Mouse (Mus musculus) kidney, adult 9 months (tissue): Measurements from ENCODE around the gene Hmgcll1.
A peak's percentile ranks its signal among the peaks of the same experiment; 100 is the strongest.

Experiments
- DNase-seq: peaks from one replicate; pipeline ENCODE4 v3.0.0; 2022

The Hmgcll1 gene

GRCm38 (mm10) chr9:76014631-76015531, at the start of gene Hmgcll1:
Hmgcll1 (plus strand) TSS chr9:76014855.
- no peak for DNase-seq

DNA sequence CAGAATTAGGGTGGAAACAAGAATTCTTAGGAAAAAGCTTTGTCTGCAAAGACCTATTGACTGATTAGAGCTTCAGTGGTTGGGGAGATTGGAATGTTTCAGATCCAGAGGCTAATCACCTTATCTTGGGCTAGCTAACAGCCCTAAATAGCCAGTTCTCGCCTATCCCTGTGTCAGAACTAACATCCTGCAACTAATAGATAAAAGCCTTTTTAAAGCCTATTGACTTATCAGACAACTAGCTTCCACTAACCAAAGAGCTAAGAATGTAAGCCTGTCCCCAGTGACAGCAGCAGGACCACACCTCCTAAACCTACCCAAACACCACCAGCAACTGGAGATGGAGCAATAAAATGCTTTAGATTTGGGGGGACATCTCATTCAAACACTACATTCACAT, 34.6 kb upstream of the Hmgcll1 start:
- DNase-seq = no peak

- DNase-seq = no peak
These were observed 33.5 kb upstream of the Hmgcll1 start for GRCm38 (mm10) chr9:75981139-75981538.

DNA sequence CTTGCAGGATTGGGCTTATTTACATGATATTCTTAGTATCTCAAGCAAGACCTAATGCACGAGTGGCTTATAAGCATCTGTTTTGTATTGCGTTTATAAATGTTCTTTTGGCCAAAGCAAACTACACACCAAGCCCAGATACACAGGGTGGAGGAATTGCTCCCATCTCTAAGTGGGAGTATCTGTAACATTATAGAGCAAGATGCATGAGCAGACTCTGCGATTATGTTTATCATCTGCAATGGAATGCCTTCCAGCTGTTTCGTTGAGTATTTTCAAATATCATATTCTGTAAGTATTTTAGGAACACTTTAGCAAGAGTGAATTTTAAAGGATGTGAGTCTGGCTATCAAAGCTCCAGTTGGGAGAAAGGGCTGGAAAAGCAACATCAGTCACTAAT, 25.2 kb upstream of the Hmgcll1 start:
- DNase-seq = no peak

DNA sequence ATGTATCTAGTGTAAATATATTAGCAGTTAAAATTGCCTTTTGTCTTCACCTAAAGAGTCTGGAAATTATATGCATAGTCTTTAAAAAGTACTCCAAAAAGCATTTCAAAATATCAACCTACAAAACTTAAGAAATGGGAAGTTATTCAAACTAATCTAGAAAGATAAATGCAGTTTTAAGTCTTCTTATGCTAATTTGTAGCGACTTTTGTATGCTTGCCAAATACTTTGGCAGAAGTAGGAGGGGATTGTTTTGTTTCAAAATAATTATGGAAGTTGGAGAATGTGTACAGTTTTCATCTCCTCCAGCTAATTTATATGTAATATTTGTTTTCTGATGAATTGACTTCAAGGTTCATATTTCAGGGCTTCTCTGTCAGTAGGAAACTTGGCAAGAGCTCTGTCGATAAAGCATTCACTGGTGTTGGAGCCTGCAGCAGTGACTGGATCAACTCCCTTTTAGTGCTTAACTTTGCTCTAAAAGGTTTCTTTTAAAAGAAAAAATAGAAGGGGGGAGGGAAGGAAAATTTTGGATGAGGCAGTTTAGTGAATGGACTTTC, 15.8 kb upstream of the Hmgcll1 start:
- DNase-seq = no peak

DNA sequence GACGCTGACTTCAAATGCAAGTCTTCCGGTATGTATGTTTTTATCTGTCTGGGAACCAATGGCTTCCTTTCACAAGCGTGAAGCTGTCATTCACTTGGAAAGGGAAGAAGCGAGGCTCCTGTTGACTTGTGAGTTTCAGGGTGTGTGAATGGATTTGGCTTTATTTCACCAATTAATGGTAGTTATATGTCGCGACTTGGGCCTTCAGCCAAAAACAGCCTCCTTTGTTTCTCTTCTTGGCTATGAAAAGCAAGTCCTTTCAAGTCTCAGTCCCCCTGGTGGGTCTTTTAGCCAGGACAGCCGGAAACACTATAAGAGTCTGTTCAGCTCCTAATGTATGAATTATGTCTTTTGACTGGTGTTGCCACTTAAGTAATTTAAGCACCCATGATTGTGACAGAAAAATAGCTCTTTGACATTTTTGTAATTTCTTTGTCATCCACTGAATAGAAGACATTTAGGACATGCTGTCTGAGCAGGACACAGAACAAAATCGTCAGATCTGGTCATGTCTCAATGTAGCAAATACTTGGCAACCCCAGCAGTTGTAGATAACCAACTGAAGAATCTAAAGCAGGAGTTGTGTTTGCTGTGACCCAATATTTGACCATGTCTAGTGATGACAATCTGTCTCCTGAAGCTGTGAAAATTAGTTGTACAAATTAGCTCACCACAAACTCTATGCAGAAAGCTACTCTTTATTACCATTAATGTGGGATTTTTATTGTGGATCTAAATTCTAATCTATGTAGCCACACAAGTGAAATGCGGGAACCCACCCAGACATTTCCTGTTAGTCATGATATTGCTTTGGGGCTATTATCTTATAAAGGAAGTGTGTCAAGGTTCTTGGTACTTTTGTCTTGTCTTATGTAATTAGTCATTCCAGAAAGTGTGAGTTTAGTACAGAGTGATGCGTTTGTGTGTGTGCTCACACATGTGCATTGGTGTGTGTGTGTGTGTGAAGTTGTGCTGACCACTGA, 13.5 kb upstream of the Hmgcll1 start:
- DNase-seq = no peak

GRCm38 (mm10) chr9:76003066-76003465, 11.6 kb upstream of the Hmgcll1 start:
- DNase-seq = no peak

- no peak for DNase-seq
These were observed 11.0 kb upstream of the Hmgcll1 start for GRCm38 (mm10) chr9:76003637-76004036.

DNA sequence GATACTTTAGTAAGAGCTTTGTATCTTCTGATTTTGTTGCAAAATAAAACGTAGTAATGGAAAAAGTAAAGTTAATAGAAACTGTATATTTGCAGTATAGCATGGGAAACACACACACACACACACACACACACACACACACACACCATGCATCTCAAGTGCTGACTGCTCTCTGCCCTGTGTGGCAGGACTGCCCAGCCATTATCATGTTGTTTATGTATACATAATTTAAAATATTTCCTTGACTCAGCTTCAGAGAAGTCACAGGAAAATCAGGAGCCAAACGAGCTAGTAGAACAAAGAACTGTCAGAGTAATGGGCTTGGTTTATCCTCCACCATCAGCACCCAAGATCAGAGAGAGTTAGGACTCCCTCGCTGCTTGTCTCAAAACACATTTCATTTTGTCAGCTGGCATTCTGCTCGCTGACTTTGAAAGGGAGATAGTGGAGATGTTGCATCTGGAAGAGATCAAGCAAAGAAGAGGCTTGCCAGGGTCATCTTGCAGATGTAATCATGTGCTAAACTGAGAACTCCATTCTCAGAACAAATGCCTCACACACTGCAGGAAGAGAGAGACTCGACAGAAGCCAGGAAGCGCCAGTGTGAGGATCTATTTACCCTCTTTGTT, 7.2 kb upstream of the Hmgcll1 start:
- no peak for DNase-seq

GRCm38 (mm10) chr9:76013789-76014188, 866 bp upstream of the Hmgcll1 start:
- DNase-seq = no peak

DNA sequence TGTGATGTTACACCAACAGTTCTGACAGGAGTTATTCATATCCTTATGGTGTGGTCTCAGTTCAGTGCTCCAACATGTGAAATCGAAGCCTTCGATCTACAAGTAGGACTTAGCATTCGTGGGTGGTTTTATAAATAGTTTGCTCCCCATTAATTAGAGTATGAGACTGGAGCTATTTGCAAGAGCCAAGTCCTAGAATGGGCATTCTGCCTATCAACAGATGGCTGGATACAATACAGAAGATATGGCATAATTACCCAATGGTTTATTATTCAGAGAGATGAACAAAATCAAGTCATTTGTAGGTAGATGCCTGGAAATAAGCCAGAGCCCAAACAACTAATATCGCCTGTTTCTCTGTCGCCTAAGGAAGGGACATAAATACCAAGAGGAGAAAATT, 1.3 kb downstream of the Hmgcll1 start:
- DNase-seq = no peak

DNA sequence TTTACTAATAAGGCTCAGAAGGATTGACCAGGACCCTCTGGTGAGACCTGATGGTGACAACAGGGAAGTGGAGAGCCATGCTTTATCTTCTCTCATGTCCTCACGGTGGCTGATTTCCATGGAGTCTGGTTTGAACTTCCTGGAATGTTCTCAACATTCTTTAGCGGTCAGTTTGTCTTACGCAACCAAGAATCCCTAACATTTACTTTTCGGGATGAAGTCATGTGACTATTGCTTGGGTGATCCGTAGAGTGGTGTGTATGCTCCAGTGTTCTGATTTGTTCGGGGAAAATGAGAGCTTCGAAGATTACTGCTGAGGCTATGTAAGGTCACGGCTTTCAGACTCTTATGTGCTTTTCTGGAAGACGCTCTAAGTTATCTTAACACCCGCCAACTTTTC, 1.9 kb downstream of the Hmgcll1 start:
- DNase-seq = no peak

GRCm38 (mm10) chr9:76023551-76023973, 8.9 kb downstream of the Hmgcll1 start:
- no peak for DNase-seq

GRCm38 (mm10) chr9:76024277-76025246, 9.9 kb downstream of the Hmgcll1 start:
- DNase-seq = no peak

DNA sequence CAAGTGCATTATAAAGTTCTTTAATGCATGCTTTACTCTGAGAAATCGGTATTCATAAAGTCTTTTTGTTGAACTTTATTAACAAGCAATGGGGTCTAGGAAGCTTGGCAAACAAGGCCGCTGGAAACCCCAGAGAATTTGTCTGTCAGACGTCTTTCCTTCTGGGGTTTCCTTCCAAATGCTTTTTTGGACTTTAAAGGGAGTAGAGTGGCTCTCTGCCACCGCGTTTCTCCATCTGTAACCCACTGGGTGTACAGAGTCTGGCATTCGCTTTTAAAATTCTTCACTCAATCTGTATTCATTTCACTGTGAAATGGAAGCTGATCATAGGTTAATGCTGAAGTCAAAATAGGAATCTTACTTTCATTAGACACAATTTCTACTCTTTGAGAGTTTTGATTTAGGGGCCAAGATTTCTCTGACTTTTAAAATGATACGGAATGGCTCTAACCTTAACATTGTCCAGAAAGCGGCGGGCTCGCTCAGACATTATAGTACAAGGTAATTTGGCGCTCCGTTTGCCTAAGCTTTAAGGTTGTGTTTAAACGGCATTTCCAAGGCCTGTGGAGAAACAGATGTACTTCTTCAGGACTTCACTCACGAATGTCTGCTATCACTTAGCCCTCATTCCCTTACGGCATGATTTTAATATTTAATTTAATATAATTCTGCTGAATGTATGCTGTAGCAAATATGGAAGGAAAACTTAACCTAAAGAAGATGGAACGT, 15.0 kb downstream of the Hmgcll1 start:
- no peak for DNase-seq

GRCm38 (mm10) chr9:76035058-76035457, 20.4 kb downstream of the Hmgcll1 start:
- no peak for DNase-seq

DNA sequence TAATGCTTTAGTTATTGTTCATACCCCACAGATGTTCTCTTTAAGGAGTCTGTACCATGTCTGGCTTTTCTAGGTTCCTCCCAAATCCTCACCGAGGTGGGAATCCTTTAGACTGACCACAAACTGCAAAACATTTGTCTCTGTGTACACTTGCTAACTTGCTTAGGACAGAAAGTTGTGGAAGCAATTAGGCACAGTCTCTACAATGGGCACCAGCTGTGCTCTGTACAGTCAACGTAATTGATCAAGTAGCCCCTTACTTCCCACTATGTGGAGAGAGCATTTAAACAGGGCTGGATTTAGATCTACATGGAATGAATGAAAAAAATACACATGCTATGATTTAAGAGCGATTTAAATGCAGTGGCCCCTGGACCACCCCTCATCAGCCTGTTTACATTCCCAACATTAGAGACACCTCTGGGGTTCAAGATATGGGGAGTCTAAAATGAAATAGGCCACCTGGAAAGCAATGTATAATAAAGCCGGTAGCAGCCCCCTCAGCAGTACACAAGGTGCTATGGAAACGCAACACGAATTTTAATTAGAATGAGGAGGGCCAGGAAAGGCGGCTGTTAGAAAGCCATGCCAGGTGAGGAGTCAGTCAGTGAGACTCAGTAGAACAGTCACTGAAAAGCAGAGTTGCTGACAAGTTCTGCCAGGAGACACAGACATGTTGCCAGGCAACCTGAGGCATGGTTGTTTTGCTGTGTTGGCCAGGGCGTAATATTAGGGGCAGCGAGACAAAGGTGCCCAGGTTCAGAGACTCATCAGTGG, 23.9 kb downstream of the Hmgcll1 start:
- DNase-seq = no peak

GRCm38 (mm10) chr9:76039711-76040110, 25.1 kb downstream of the Hmgcll1 start:
- no peak for DNase-seq

DNA sequence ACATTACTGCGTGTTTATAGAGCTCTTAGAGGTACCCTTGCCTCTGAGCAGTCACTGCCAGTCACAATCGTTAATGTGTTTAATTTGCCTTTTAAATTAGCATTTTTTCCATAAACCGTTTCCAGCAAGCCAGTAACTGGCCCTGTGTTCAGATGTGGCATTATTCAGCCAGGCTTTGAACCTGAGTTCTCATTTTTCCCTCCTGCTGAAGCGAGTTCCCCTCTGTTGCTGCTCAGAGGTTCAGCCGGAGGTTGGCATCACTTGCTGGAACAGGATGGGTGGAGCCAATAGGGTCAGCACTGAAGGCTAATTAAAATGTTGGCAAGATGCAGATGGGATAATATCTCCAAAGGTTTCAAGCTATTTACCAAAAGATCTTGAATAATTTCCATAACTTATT, 28.7 kb downstream of the Hmgcll1 start:
- DNase-seq = peak; percentile 52

GRCm38 (mm10) chr9:76060935-76061334, 46.3 kb downstream of the Hmgcll1 start:
- no peak for DNase-seq
